Mouse (Mus musculus): ENCODE measurements around the gene Srgap3.

DNA sequence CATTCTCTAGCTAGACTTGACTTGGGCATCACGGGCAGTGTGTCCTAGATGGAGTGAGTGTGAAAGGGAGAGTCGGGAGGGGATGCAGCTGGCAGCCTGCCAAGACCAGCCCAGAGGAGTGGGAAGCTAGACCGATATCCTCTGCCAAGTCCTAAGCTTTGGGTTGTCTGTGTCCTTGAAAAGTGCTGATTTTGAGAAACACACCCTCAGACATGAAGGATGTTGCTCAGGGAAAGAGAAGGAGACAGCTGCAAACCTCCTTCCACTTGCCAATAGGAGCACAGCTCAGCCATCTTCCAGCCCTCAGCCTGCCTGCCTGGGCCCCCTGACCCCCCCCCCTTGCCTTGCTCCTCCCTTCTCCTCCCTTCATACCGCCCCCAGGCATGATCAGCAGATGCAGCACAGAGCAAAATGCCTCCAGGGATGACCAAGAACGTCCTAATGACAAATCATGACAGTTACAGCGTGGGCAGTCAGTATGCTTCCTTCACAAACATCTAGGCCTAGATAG, 82.0 kb downstream of the Srgap3 start:
- TF ChIP-seq CTCF (IDR thresholded peaks at IDR 0.05; ENCODE audit: control insufficient read depth, insufficient read depth, insufficient replicate concordance, low read depth, low read length) (no peak), POLR2A (IDR thresholded peaks at IDR 0.05; ENCODE audit: control insufficient read depth, low read depth, low read length) (no peak)
